Mouse (Mus musculus): ENCODE measurements at regions not wholly inside any gene's neighbourhood (a gene's known extent, or its start where the extent isn't known, plus 50 kb on each side); places are given as distances from the start of the nearest gene placed in this dataset.

DNA sequence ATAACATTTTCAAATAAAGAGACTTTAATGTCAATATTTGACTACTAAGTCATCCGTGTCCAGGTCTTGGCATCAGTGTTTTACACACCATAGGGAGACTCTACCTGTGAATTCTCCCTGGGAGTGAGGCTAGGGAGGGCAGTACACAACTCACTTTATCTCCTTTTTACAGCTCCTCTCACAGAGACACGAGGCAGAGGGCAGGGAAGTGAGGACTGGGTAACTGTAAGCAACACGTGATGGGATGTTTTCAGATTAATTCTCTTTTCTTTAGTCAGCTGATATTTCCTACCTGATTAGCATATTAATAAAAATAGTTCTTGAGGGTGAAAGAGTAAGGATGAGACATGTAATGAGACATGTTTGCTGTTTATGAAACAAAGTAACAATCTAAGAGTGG, 51.8 kb upstream of the Cdkn2b start:
- DNase-seq (ENCODE audit: low spot score in 2 of 2): no peak

DNA sequence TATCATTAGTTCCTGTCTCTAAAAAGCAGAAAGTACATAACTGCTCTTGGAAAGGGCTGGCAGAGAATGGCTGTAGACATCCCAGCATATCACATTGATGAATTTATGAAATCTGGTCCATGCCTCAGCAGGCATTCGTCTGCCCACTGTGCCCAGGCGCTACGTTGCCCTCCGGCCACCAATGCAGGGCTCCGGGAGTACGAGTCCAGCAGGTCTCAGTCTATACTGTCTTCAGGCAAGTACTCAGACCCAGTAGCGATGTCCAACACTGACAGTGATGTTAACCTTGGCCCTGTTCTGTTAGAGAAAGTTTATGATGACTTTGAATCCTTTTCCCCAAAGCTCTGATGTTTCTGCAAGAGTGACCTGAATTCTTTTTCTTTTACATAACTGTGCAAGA, 50.5 kb upstream of the Cdkn2b start:
- no peak for DNase-seq (ENCODE audit: low spot score in 2 of 2)

All from adrenal gland, adult 18-20 months (tissue).